Mouse (Mus musculus): Measurements from ENCODE around the gene Ass1. TPM values are rescaled to one million over a fixed set of nuclear protein-coding genes. Genes with fewer than 3 reads are reported as not detected.

The Ass1 gene
- polyA plus RNA-seq, 1 experiment: 168 TPM

DNA sequence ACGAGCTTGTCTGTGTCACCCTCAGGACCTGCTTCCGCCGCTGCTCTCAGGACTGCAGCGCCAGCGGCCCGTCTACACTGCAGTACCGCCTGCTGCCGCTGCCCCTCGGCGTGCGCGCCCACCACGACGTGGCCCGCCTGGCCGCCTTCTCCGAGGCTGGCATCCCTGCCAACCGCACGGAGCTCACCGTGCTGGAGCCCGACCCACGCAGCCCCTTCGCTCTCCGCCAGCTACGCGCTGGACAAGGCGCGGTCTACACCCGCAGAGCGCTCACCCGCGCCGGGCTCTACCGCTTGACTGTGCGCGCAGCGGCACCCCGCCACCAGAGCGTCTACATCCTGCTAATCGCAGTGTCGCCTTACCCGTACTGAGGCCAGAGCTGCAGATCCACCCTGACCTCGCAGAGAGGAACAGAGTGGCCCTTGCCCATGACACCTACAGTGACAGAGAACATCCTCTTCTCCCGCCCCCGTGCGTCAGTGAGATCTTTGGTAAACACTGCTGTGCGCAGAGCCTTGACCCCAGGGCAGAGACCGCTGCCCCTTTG lies 9.9 kb upstream of the Ass1 start:
- no peaks in the 10 kb centered on the region for H3K36me3 ChIP-seq (ENCODE audit: control insufficient read depth, insufficient read depth, low read length, poor library complexity, severe bottlenecking)
- H3K9ac ChIP-seq (ENCODE audit: low read depth, poor library complexity, severe bottlenecking): peak overlapping the region; percentile 31; the same call in 1 of the 2 replicates
- H3K27me3 ChIP-seq (ENCODE audit: control insufficient read depth, insufficient read depth, low read length, poor library complexity, severe bottlenecking): no peaks in the 10 kb centered on the region
- no peak overlapping the region for H3K27ac ChIP-seq (ENCODE audit: insufficient read depth, low read length)
- no peaks in the 10 kb centered on the region for H3K9me3 ChIP-seq (replicated peaks; ENCODE audit: control insufficient read depth, insufficient read depth, low read length, poor library complexity, severe bottlenecking)
- TF ChIP-seq POLR2A (IDR thresholded peaks at IDR 0.05; ENCODE audit: insufficient read depth, low read length) (no peak), EP300 (IDR thresholded peaks at IDR 0.05; ENCODE audit: insufficient read depth, low read depth, low read length) (no peak), CTCF (IDR thresholded peaks at IDR 0.05; ENCODE audit: low read depth, low read length) (peak; percentile 16)
- H3K4me1 ChIP-seq (ENCODE audit: control insufficient read depth, insufficient read depth, low read length): peaks cover 2% of the 10 kb centered on the region
- H3K4me3 ChIP-seq (ENCODE audit: low read depth, low read length): peak overlapping the region; percentile 62

DNA sequence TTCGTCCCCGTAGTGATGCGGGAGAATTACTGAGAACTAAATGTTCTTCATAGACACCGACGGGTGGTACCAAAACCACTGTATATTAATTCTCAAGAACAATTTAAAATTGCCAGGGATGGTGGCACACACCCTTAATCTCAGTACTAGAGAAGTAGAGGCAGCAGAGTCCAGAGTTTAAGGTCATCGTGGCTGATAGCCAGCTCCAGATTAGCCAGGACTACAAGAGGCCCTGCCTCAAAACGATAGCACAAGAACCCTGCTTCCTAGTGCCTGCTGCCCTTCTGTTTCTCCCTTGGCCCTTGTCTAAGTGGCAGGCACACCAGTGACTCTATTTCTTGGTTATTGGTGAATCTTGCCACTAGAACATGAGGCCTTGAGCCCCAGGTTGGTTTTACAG lies 9.1 kb upstream of the Ass1 start:
- no peak overlapping the region for H3K4me3 ChIP-seq (ENCODE audit: low read depth, low read length)
- H3K9ac ChIP-seq (ENCODE audit: low read depth, poor library complexity, severe bottlenecking): no peak overlapping the region
- H3K27ac ChIP-seq (ENCODE audit: insufficient read depth, low read length): no peak overlapping the region
- no peaks in the 10 kb centered on the region for H3K36me3 ChIP-seq (ENCODE audit: control insufficient read depth, insufficient read depth, low read length, poor library complexity, severe bottlenecking)
- TF ChIP-seq CTCF (IDR thresholded peaks at IDR 0.05; ENCODE audit: low read depth, low read length) (no peak), EP300 (IDR thresholded peaks at IDR 0.05; ENCODE audit: insufficient read depth, low read depth, low read length) (no peak), POLR2A (IDR thresholded peaks at IDR 0.05; ENCODE audit: insufficient read depth, low read length) (no peak)
- peaks cover 2% of the 10 kb centered on the region for H3K4me1 ChIP-seq (ENCODE audit: control insufficient read depth, insufficient read depth, low read length)
- no peaks in the 10 kb centered on the region for H3K9me3 ChIP-seq (replicated peaks; ENCODE audit: control insufficient read depth, insufficient read depth, low read length, poor library complexity, severe bottlenecking)
- H3K27me3 ChIP-seq (ENCODE audit: control insufficient read depth, insufficient read depth, low read length, poor library complexity, severe bottlenecking): no peaks in the 10 kb centered on the region

GRCm38 (mm10) chr2:31462051-31462450 lies 8.0 kb upstream of the Ass1 start:
- H3K4me1 ChIP-seq (ENCODE audit: control insufficient read depth, insufficient read depth, low read length): peaks cover 2% of the 10 kb centered on the region
- no peak for TF ChIP-seq CTCF (IDR thresholded peaks at IDR 0.05; ENCODE audit: low read depth, low read length)
- no peak for TF ChIP-seq EP300 (IDR thresholded peaks at IDR 0.05; ENCODE audit: insufficient read depth, low read depth, low read length)
- no peak for TF ChIP-seq POLR2A (IDR thresholded peaks at IDR 0.05; ENCODE audit: insufficient read depth, low read length)
- no peak overlapping the region for H3K9ac ChIP-seq (ENCODE audit: low read depth, poor library complexity, severe bottlenecking)
- no peaks in the 10 kb centered on the region for H3K9me3 ChIP-seq (replicated peaks; ENCODE audit: control insufficient read depth, insufficient read depth, low read length, poor library complexity, severe bottlenecking)
- H3K36me3 ChIP-seq (ENCODE audit: control insufficient read depth, insufficient read depth, low read length, poor library complexity, severe bottlenecking): no peaks in the 10 kb centered on the region
- H3K4me3 ChIP-seq (ENCODE audit: low read depth, low read length): peak overlapping the region; percentile 9; the same call in 1 of the 2 replicates
- H3K27ac ChIP-seq (ENCODE audit: insufficient read depth, low read length): no peak overlapping the region
- no peaks in the 10 kb centered on the region for H3K27me3 ChIP-seq (ENCODE audit: control insufficient read depth, insufficient read depth, low read length, poor library complexity, severe bottlenecking)

- no peak overlapping the region for H3K4me3 ChIP-seq (ENCODE audit: low read depth, low read length)
- H3K9me3 ChIP-seq (replicated peaks; ENCODE audit: control insufficient read depth, insufficient read depth, low read length, poor library complexity, severe bottlenecking): no peaks in the 10 kb centered on the region
- peaks cover 2% of the 10 kb centered on the region for H3K4me1 ChIP-seq (ENCODE audit: control insufficient read depth, insufficient read depth, low read length)
- no peak overlapping the region for H3K9ac ChIP-seq (ENCODE audit: low read depth, poor library complexity, severe bottlenecking)
- no peak overlapping the region for H3K27ac ChIP-seq (ENCODE audit: insufficient read depth, low read length)
- no peaks in the 10 kb centered on the region for H3K27me3 ChIP-seq (ENCODE audit: control insufficient read depth, insufficient read depth, low read length, poor library complexity, severe bottlenecking)
- TF ChIP-seq CTCF (IDR thresholded peaks at IDR 0.05; ENCODE audit: low read depth, low read length) (no peak), POLR2A (IDR thresholded peaks at IDR 0.05; ENCODE audit: insufficient read depth, low read length) (no peak), EP300 (IDR thresholded peaks at IDR 0.05; ENCODE audit: insufficient read depth, low read depth, low read length) (no peak)
- H3K36me3 ChIP-seq (ENCODE audit: control insufficient read depth, insufficient read depth, low read length, poor library complexity, severe bottlenecking): no peaks in the 10 kb centered on the region
Observed at GRCm38 (mm10) chr2:31463253-31463652, 6.8 kb upstream of the Ass1 start.

DNA sequence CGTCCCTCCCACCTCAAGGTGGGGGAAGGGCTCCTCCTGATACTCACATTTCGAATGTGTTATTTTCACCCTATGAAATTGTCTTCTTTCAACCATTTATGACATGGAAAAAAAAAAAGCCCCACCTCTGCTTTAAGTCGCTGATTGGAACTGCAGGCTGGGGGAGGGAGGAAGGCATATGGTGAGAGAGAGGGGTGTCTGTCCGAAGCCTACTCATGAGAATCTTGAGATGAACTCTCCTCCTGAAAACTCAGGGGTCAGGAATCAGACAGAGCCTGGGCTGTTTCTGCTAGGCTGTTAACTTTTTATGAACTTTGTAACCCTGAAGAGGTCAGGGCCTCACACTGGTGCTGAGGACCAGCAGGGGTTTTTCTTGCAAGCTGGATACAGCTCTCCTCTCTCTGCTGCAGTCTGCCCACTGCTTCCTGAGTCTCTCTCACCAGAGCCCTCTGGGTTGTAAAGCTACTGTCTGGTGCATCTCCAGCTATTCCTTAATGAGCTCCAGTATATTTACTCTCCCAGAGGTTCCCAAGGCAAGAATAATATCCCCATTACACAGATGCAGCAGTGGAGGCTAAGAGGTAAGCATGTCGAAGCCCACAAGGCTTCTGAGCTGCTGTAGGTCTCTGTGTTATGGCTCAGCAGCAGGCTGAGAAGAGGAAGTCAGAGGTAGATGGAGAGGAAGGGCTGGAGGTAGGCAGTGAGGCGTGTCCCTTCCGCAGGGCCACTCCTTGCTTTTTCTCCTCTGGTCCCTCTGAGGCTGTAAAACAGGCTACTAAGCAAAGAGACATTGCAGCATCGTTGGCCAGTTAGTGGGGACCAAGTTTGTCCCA lies 6.1 kb upstream of the Ass1 start:
- H3K4me3 ChIP-seq (ENCODE audit: low read depth, low read length): no peak overlapping the region
- no peak overlapping the region for H3K9ac ChIP-seq (ENCODE audit: low read depth, poor library complexity, severe bottlenecking)
- TF ChIP-seq CTCF (IDR thresholded peaks at IDR 0.05; ENCODE audit: low read depth, low read length): no peak
- no peak for TF ChIP-seq POLR2A (IDR thresholded peaks at IDR 0.05; ENCODE audit: insufficient read depth, low read length)
- no peak for TF ChIP-seq EP300 (IDR thresholded peaks at IDR 0.05; ENCODE audit: insufficient read depth, low read depth, low read length)
- no peak overlapping the region for H3K27ac ChIP-seq (ENCODE audit: insufficient read depth, low read length)
- H3K36me3 ChIP-seq (ENCODE audit: control insufficient read depth, insufficient read depth, low read length, poor library complexity, severe bottlenecking): no peaks in the 10 kb centered on the region
- H3K4me1 ChIP-seq (ENCODE audit: control insufficient read depth, insufficient read depth, low read length): peaks cover under 1% of the 10 kb centered on the region
- H3K27me3 ChIP-seq (ENCODE audit: control insufficient read depth, insufficient read depth, low read length, poor library complexity, severe bottlenecking): no peaks in the 10 kb centered on the region
- no peaks in the 10 kb centered on the region for H3K9me3 ChIP-seq (replicated peaks; ENCODE audit: control insufficient read depth, insufficient read depth, low read length, poor library complexity, severe bottlenecking)

- no peak for TF ChIP-seq POLR2A (IDR thresholded peaks at IDR 0.05; ENCODE audit: insufficient read depth, low read length)
- no peak for TF ChIP-seq EP300 (IDR thresholded peaks at IDR 0.05; ENCODE audit: insufficient read depth, low read depth, low read length)
- TF ChIP-seq CTCF (IDR thresholded peaks at IDR 0.05; ENCODE audit: low read depth, low read length): no peak
- H3K36me3 ChIP-seq (ENCODE audit: control insufficient read depth, insufficient read depth, low read length, poor library complexity, severe bottlenecking): no peaks in the 10 kb centered on the region
- H3K27ac ChIP-seq (ENCODE audit: insufficient read depth, low read length): no peak overlapping the region
- no peaks in the 10 kb centered on the region for H3K27me3 ChIP-seq (ENCODE audit: control insufficient read depth, insufficient read depth, low read length, poor library complexity, severe bottlenecking)
- H3K4me1 ChIP-seq (ENCODE audit: control insufficient read depth, insufficient read depth, low read length): peaks cover 2% of the 10 kb centered on the region
- H3K9ac ChIP-seq (ENCODE audit: low read depth, poor library complexity, severe bottlenecking): no peak overlapping the region
- H3K4me3 ChIP-seq (ENCODE audit: low read depth, low read length): no peak overlapping the region
- no peaks in the 10 kb centered on the region for H3K9me3 ChIP-seq (replicated peaks; ENCODE audit: control insufficient read depth, insufficient read depth, low read length, poor library complexity, severe bottlenecking)
Observed at GRCm38 (mm10) chr2:31464529-31464910, 5.5 kb upstream of the Ass1 start.

Data from ES-Bruce4 (cell line).